Mouse (Mus musculus) left cerebral cortex, postnatal 4 days (tissue): ENCODE results near the gene Umad1. TPM values are rescaled to one million over a fixed set of nuclear protein-coding genes. Genes with fewer than 3 reads are reported as not detected.
"Not testable (repeated sequence)": the region's sequence is repeated elsewhere in the genome, so short reads cannot be mapped to it uniquely, and the experiment has no call there.

Experiments
- DNase-seq: peaks from one replicate; pipeline ENCODE4 v3.0.0-alpha.2; 2022
- intact Hi-C: fragments of 180-260 bp; cut with DNase I; formaldehyde crosslinking; loops from one replicate; pipeline ENCODE4 v1.15.1; 2025
- total RNA-seq, 2 experiments: library from RNA; stranded (reverse); gene quantifications; 2 replicates each; pipeline ENCODE4 v1.2.3; 2021

Umad1 gene
- total RNA-seq, 2 experiments from 2014 or later, result 27.3 to 27.7 TPM

DNA sequence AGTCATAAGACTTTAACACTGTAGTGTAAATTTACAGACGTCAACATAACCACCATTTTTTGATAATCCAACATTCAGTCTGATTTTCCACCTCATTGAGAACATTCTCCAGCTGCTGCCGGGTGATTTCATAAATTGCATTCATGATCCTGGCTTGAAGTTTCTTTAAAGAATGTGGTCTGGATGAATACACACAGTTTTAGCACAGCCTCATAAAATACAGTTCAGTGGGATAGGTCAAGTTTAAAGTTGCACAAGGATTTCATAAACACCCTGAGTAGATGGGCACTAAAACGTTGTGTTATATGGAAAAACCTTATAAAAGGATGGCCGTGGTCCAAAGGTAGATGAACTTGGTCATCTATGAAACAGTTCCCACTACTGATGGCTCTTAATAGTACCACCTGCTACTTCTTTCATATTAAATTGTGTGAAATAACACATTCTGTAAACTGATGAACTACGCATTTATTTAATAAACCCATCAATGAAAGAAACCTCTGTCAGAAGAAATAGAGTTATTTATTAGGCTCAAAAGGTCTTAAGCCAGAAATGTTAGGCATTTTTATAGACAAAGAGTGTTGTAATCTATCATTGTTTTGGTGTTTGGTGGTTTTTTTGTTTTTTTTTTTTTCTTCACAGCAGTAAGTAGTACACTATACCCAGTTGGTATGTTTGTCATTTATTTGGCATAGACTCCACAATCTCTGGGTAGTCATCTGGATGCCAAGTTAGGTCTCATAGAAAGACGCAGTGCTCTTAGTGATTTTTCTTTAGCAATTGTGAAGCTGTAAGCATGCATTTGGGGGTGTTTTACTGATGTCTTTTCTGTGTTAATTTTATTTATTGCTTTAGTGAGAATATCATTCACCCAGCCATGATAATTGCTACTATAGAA lies 49.0 kb downstream of the Umad1 start:
- intact Hi-C loops, result no loop called here
- DNase-seq, result no peak

DNA sequence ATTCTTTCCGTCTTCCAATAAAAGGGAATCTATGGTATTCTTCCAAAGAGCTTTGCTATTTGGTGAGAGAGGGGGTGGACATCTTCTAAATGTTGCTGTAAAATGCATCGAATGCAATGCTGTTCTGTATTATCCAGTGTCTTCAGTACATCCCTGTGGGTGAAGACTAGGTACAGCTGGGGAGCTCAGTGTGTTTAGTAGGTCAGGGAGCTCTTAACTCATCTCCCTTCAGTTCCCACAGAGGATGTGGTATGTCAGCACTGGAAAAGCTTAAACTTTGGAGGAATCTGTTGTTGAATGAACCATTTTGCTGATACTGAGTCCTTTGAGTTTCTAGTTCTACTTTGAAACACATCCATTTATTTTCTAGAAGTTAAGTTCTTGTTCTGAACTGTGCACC lies 53.5 kb downstream of the Umad1 start:
- no peak for DNase-seq

DNA sequence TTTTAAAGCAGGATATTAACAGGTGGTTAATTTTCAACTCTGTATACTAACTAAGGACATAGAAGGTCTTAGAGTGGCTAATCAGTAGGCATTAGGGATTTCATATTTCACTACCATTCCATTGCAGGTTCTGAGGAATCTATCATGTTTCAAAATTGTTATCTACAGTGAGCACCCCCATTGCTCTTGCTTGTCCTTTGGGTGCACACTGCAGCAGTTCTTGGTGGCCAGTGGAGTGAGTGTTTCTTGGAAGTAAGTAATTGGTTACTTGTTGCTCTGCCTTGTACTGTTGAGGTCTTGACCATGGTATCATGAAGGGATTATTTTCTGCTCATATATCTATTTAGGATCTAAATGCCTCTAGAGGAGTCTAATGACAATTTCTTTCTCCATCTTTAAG lies 57.1 kb downstream of the Umad1 start:
- DNase-seq, result no peak
- intact Hi-C loops, result no loop called here

More for the DNA sequence above, 53.5 kb downstream of the Umad1 start:
- intact Hi-C loops, result no loop called here

DNA sequence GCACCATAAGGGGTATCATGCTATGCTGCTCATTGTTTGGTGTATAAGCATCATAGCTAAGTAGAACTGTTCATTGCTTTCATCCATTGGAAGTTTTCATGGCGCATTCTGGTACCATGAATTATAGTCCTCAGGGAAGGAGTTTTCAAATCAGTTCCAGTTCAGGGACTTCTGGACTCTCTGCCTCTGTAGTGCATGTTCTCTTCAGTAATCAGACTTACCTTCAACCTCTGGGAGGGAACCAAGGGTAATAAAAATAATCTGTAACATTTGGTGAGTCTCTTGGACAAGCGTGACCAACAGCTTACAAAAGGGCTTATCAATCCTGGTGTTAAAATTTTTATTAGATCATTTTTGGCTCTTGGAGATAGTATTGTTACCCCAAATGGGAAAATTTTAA lies 60.5 kb downstream of the Umad1 start:
- no peak for DNase-seq
- intact Hi-C loops, result no loop called here

DNA sequence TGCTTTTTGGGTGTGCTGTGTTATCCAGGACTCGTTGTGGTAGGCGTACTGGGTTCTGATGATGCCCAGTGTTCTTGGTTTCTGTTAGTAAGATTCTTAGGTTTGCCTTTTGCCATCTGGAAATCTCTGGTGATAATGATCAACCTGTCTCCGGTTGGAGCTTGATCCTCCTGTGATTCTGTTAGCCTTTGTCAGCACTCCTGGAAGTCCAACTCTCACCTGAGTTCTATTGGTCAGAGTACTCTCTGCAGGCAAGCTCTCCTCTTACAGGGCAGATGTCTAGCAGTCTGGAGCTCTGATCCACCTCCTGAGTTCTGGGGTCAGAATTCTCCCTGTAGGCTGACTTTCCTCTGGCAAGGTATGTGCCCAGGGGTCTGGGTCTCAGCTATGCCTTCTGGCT lies 72.4 kb downstream of the Umad1 start:
- DNase-seq, intact Hi-C loops: not testable (repeated sequence)

DNA sequence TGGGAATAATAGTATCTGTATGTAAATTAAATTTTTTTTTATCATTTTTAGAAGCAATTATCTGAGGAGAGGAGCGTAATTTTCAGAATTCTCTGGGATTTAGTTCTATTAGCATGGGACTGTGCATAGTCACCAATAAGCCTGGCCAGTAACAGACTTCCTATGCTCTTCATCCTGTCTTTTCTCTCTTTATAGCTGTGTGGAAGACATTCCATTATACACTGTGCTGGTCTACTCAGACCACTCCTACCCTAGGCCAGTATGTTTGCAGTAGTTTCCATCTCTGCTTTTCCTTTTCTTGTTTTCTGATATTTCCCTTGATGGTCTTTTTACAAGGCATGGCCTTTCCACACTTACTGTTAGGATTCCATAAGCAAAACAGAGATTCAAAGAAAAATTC lies 74.3 kb downstream of the Umad1 start:
- intact Hi-C loops, result no loop called here
- no peak for DNase-seq

DNA sequence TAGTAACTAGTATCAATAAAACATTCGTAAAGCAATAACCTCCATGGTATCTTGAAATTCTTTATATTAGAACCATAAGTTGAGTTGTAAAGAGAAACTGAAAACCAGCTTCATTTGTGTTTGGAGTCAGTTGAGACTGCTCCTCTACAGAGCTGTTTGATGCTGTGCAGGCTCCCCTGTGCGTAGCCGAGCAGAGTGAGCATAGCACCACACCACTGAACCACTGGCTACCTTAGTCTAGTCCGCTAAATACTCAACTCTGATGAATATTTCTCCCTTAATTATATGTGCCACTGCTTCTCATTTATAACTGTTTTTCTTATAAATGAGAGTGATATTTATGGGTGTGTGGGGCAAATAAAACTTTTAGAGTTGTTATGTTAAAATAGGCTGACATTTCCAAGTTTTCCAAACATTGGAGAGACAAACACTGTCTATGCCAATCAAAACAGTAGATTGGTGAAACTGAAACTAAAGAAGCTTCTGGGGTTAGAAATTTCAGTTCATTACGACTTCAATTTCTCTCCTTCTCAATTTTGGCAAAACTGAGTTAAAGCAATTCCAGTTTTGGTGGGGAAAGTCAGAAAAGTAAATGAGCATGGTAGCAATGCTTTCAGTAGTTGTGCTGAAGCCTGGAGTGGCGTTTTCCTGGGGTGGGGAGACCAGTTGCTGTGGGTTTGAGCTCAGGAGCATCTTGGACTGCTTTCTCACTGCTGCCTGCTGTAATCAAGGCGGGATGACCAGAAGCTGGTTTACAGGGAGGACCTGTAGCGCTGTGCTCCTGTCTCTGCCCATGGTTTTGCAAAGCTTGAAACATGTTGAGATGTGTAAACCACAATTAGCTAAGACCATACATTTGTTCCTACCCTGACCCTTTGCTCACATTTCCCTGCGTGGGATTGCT lies 77.7 kb downstream of the Umad1 start:
- DNase-seq, result no peak
- intact Hi-C loops, result no loop called here

DNA sequence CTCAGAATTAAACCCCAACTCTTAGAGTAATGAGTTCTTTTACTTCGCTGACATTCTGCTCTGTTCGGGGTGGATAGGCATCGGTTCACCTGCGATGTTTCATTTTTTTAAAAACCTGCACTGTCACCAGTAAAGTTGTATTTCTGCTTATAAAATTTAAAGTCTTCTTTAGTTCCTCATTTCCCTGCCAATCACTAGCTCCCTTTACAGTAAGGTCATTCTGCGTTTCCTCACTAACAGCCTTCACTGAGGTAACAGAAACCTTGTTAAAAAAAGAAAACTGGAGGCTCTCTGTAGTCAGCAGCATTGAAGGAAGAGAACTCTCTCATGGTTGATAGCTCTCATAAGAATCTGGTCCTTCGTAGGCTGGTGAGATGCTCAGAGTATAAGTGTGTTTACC lies 80.4 kb downstream of the Umad1 start:
- intact Hi-C loops, result no loop called here

DNA sequence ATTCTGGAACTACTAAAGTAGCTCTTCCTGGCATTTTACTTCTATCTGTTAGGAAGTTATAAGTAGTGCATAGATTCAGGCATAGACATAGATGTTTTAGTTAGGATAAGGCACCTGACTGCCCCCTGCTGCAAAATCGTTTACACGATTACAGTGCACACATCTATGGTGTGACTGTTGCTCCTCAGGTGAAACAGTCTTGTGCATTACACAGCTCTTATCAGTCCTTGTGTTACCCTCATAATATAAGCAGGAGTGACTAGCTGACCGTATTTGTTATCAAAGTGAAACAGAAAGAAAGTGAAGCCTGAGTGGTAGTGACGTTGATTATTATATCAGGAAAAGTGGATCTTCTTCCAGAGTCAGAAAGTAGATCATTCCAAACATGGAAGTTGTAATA lies 84.2 kb downstream of the Umad1 start:
- intact Hi-C loops, result no loop called here
- no peak for DNase-seq

More for the DNA sequence above, 80.4 kb downstream of the Umad1 start:
- no peak for DNase-seq

DNA sequence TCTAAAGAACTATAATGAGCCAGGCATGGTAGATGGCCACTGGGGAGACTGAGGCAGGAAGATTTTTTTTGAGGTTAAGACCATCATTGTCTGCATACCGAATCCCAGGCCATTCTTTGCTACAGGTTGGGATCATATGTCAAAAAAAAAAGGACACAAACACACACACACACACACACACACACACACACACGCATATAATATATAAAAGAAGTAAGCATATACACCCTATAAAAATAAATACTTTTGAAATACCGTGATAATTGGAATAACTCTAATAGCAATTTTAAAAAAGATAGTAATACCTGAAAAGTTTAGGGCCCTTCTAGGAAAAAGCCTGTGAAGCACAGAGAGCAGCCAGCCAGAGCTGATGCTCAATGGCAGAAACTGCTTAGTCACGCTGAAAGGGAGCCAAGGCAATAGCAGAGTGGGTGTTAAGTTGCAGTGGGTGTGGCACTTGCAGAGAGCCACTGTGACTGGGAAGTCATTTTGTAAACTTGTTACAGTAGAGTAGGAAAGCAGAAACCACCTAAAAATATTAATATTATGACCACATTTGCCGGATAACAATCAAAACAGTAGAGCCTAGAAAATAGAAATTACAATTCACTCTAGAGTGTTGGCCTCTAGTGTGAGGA lies 86.2 kb downstream of the Umad1 start:
- intact Hi-C loops, result no loop called here
- DNase-seq, result peak; percentile 8

DNA sequence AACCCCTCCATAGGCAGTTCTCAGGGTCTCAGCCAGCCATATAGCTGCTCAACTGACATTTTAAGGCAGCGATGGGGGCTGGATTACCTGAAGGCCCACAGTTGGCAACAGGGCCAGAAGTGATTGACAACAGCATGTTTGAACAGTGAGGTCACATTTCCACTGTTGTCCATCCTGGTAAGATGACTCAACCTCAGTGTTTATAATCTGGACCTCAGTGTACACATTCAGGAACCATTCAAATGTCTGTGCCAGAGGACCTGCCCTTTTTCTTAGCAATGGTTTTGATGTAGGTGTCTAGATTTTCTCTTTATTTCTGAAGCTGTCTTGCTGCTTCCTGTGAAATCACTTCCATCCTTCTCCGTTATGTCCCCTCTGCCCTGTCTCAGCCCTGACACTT lies 88.1 kb downstream of the Umad1 start:
- no peak for DNase-seq
- intact Hi-C loops, result no loop called here

DNA sequence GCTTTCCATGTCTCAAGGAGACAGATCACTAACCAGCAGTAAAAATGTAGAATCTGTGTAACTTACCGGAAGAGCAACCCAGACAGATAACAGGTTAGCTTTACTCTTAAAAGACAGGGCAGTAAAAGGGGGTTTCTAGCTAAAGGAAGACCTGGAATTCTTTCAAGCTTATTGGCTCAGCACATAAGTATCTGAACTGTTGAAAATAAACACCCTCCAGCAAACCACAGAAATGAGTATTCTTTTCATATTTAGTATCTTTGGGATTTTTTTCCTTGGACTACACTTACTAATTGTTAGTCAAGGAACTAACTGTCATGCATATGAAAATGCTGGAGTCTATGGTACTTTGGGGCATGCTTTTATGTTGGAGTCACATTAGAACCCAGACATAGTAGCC lies 89.3 kb downstream of the Umad1 start:
- DNase-seq, result no peak
- intact Hi-C loops, result no loop called here

DNA sequence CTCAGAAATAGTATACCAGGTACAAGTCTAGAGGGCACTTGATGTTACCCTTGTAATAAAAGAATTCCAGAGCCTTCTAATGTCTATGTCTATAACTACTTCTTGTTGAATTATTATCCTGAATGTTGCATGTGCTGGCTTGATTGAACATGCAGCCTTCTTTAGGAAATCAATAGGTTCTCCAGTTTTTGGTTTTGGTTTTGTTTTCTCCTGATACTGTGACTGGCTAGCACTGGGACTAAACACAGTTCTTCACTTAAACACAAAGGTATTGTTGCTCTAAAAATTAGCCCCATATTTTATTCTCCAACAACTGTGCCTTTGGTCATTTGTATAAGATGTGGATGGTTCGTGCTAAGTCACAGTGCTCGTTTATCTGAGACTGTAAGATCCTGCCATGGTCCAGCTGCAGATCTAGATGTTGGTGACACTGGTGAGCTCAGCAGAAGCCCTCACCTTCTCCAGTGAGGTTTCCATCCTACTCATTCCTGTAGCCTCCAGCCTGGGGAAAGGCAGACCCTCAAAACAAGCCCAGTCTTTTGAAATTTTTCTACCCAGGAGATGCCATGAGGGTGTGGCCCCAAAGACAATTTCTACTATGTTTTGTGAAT lies 90.1 kb downstream of the Umad1 start:
- intact Hi-C loops, result no loop called here

DNA sequence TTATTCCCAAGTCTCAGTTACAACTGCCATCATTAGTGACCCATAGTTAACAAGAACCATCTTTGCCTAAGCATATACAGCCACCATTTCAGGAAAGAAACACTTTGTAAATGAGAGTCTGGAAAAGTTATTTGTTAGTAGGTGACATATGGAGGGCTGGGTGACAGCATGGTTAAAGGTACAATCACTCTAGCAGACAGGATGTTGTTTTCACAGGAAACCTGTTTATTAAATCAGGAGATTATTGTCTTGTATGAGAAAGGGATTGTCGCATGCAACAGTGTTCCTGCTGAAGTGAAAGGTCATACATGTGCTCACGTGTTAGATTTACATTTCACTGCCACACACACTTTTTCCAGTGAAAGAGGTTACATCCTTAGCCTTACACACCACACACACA lies 92.4 kb downstream of the Umad1 start:
- intact Hi-C loops, result no loop called here

More for the DNA sequence above, 90.1 kb downstream of the Umad1 start:
- no peak for DNase-seq

DNA sequence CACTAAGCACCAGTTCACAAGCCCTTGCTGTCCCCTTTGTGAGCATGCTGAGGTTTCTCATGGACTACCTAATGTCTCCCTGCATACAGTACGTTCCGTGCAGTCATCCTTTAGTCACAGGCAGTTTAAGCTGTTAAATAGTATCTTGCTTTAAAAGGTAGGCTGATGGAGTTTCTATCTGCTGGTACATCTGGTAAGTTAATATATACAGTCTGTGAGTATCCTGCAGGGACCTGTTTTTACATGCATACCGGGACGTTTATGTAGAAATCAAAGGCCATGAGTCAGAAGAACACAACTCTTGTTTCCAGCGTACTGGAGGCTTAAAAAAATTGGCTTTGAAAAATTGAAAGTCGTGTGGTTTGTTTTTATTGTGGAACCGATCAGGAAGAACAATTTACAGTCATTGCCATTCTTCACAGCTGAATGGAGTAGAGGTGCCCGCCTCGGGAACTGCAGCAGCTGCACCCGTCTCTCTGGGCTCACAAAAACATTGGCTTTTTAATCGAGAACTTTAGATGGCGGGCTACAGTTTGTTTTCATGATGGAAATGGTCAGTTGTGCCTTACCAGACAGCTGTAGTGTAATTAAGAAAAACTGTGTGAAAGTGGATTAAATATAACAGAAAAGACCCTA lies 93.6 kb downstream of the Umad1 start:
- intact Hi-C loops, result no loop called here
- DNase-seq, result no peak

More for the DNA sequence above, 92.4 kb downstream of the Umad1 start:
- DNase-seq, result no peak

DNA sequence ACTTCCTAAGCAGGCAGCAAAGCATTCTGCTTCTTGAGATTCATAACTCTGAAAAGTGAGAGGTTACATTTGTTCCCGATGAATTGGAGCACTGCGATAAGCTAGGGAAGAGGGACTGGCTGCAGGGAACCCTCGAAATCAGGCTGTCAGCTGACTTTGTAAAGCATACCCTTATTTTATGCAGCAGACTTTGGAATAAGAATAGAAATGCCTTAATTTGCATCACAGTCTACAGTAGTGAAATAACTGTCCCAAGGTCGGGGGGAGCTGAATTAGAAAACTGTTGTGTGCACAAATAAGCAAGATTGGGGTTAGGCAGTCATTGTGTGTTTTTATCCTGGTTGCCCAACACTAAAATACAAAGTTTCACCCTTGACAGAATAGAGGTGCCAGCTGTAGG lies 94.4 kb downstream of the Umad1 start:
- no peak for DNase-seq
- intact Hi-C loops, result no loop called here

DNA sequence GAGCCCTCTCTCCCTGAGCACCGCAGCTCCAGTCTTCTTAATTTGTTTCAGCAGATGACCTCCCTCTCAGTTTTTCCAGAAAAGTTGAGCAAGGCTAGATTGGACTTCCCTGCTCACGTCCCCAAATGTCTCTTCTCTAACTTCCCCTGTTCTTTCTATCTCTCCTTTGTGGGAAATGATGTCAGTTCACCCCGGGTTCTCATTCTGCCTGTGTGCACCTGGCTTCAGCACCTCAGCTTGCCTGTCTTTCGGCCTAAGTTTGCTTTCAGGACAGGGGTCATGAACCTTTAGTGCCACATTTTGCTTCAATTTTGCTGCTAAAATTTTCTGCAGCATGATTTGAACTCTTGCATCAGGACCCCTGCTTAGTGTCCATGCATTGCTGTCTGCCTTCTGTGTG lies 95.8 kb downstream of the Umad1 start:
- intact Hi-C loops, result no loop called here
- DNase-seq, result no peak

DNA sequence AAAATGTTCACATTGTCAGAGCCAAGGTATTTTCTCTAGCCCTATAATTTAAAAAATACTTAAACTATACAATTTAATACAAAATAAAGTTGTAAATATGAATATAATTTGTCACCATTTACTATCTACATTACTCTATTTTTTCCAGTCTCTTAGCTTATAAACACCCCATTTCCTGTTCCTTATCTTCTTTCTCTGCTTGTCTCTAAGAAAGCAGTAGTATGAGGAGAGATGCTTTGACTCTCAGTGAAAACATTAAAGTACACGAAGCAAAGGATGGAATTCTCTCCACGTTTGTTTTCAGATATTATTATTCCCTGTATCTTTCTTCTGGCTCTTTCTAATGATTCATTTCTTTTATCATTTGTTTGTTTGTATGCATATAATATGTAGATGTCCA lies 99.1 kb downstream of the Umad1 start:
- intact Hi-C loops, result no loop called here
- no peak for DNase-seq

DNA sequence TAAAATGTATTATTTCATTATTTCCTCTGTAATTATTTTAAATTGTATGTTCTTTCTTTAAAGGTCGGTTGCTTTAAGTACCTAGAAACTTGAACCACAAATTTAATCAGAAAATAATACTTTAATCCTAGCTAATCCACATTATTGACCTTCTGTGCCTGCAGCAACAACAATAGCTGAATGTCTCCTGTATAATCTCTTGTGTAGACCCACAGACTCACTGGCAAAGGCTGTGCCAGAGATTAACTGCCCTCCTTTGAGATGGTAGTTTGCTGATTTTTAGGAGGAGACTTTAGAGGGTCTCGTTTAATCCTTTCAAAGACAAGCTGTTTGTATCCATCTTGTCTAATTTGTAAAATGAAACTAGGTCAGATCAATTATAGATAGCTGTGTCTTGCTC lies 99.7 kb downstream of the Umad1 start:
- no peak for DNase-seq
- intact Hi-C loops, result no loop called here

DNA sequence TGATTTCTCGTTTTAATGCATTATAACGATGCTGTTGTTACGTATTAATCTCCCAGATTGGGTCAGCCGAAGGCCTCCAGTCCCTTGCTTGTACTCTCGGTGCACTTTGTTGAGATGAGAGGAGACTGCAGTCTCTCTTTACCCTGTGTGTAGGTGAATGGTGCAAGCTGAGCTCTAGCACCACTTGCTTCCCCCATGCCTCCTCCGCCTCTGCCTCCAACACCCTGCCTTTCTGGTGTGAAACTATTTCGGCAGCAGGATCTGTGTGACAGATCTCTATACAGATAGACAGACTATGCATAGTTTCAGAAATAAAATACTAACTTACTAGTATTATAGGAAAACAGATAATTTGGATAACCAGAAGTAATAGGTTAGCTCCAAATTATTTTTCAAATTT lies 101.7 kb downstream of the Umad1 start:
- intact Hi-C loops, result no loop called here
- DNase-seq, result no peak
